Mouse (Mus musculus) CH12.LX (cell line): Measurements from ENCODE around the gene Tfpt. TPM values are rescaled to one million over a fixed set of nuclear protein-coding genes. Genes with fewer than 3 reads are reported as not detected.

Experiments
- DNase-seq: peaks from one replicate; pipeline ENCODE4 v3.0.0-alpha.2; 2013; ENCODE audit errors: extremely low read depth
- H3K27ac ChIP-seq: 2 replicates; pipeline ENCODE4 v1.5.1; 2012; ENCODE audit warnings: low read depth, mild to moderate bottlenecking, control low read depth, moderate library complexity; ENCODE audit not compliant: insufficient read depth
- H3K27me3 ChIP-seq: replicated peaks from 2 replicates; pipeline ENCODE3; 2012; ENCODE audit warnings: inconsistent platforms
- H3K36me3 ChIP-seq, 2 experiments: replicated peaks in 1 of 2; 2 replicates each; pipeline versions ENCODE3 to v1.6.1; 2012; ENCODE audit warnings: inconsistent platforms in 1 of 2, low read length in 1 of 2, mild to moderate bottlenecking in 1 of 2, mixed read lengths in 1 of 2, moderate library complexity in 1 of 2; ENCODE audit not compliant: control insufficient read depth in 1 of 2, insufficient read depth in 1 of 2
- H3K4me1 ChIP-seq, 2 experiments: 2 replicates each; pipeline ENCODE4 v1.6.1; 2012; ENCODE audit warnings: inconsistent platforms in 1 of 2, moderate library complexity in 1 of 2; ENCODE audit not compliant: insufficient read depth in 2 of 2, control insufficient read depth in 1 of 2
- H3K4me2 ChIP-seq: 2 replicates; pipeline ENCODE4 v1.6.1; 2012; ENCODE audit warnings: low read depth, mild to moderate bottlenecking, control low read depth; ENCODE audit not compliant: poor library complexity, insufficient read depth, severe bottlenecking
- H3K4me3 ChIP-seq, 3 experiments: fragments of 150-350 bp in 1 of 3; sonication (generic) in 1 of 3; replicated peaks in 1 of 3; 2 replicates each; pipeline versions ENCODE3 to v1.5.1; 2011 to 2012; ENCODE audit warnings: low read depth in 2 of 3, low read length in 2 of 3, mild to moderate bottlenecking in 2 of 3, moderate library complexity in 2 of 3, control low read depth in 1 of 3, improper control_type of control experiment in 1 of 3, inconsistent platforms in 1 of 3, mixed read lengths in 1 of 3; ENCODE audit not compliant: poor library complexity in 1 of 3
- H3K79me2 ChIP-seq: replicated peaks from 2 replicates; pipeline ENCODE4 v1.6.1; 2012; ENCODE audit warnings: mild to moderate bottlenecking, moderate library complexity; ENCODE audit not compliant: control insufficient read depth, poor library complexity, insufficient read depth, severe bottlenecking; ENCODE audit errors: extremely low read depth
- H3K9ac ChIP-seq: 2 replicates; pipeline ENCODE4 v1.6.1; 2012; ENCODE audit warnings: low read depth, mild to moderate bottlenecking, control low read depth, moderate library complexity; ENCODE audit not compliant: insufficient read depth
- H3K9me3 ChIP-seq: replicated peaks from 2 replicates; pipeline ENCODE3; 2012; ENCODE audit warnings: low read length, inconsistent platforms, mixed read lengths
- CTCF ChIP-seq, 2 experiments: IDR thresholded peaks in 1 of 2; conservative IDR thresholded peaks in 1 of 2; 2 replicates each; pipeline ENCODE4 v1.5.1; 2011 to 2012; ENCODE audit warnings: low read depth in 2 of 2, low read length in 2 of 2, improper control_type of control experiment in 1 of 2, inconsistent platforms in 1 of 2, mild to moderate bottlenecking in 1 of 2, moderate library complexity in 1 of 2
- E2F4 ChIP-seq: IDR thresholded peaks from 2 replicates; pipeline ENCODE4 v1.6.1; 2011; ENCODE audit warnings: low read depth, low read length, improper control_type of control experiment; ENCODE audit not compliant: insufficient replicate concordance
- ETS1 ChIP-seq: conservative IDR thresholded peaks from 2 replicates; pipeline ENCODE4 v1.6.1; 2012; ENCODE audit warnings: low read depth, mild to moderate bottlenecking, inconsistent platforms, low read length, improper control_type of control experiment, moderate library complexity
- JUN ChIP-seq: IDR thresholded peaks from 2 replicates; pipeline ENCODE4 v1.6.1; 2011; ENCODE audit warnings: low read depth, mild to moderate bottlenecking, low read length, improper control_type of control experiment, moderate library complexity; ENCODE audit not compliant: insufficient read depth
- KAT2A ChIP-seq: IDR thresholded peaks from 2 replicates; pipeline ENCODE4 v1.6.1; 2012; ENCODE audit warnings: low read length, improper control_type of control experiment, inconsistent platforms; ENCODE audit not compliant: insufficient replicate concordance
- MAZ ChIP-seq: IDR thresholded peaks from 2 replicates; pipeline ENCODE4 v1.6.1; 2012; ENCODE audit warnings: low read depth, mild to moderate bottlenecking, inconsistent platforms, low read length, improper control_type of control experiment, moderate library complexity
- MEF2A ChIP-seq: IDR thresholded peaks from 2 replicates; pipeline ENCODE4 v1.6.1; 2014; ENCODE audit warnings: low read depth, mild to moderate bottlenecking, inconsistent platforms, low read length, improper control_type of control experiment, borderline replicate concordance
- MXI1 ChIP-seq: IDR thresholded peaks from 2 replicates; pipeline ENCODE4 v1.6.1; 2011; ENCODE audit warnings: mild to moderate bottlenecking, low read depth, low read length, improper control_type of control experiment
- NELFE ChIP-seq: IDR thresholded peaks from 2 replicates; pipeline ENCODE4 v1.6.1; 2011; ENCODE audit warnings: low read depth, low read length, improper control_type of control experiment
- NRF1 ChIP-seq: IDR thresholded peaks from 2 replicates; pipeline ENCODE4 v1.6.1; 2014; ENCODE audit warnings: low read depth, mild to moderate bottlenecking, inconsistent platforms, low read length, improper control_type of control experiment, moderate library complexity
- SIN3A ChIP-seq: IDR thresholded peaks from 2 replicates; pipeline ENCODE4 v1.6.1; 2012; ENCODE audit warnings: low read length, improper control_type of control experiment, inconsistent platforms
- UBTF ChIP-seq: IDR thresholded peaks from 2 replicates; pipeline ENCODE4 v1.6.1; 2012; ENCODE audit warnings: low read depth, mild to moderate bottlenecking, inconsistent platforms, low read length, improper control_type of control experiment, moderate library complexity
- USF1 ChIP-seq: IDR thresholded peaks from 2 replicates; pipeline ENCODE4 v1.6.1; 2014; ENCODE audit warnings: low read depth, mild to moderate bottlenecking, inconsistent platforms, low read length, improper control_type of control experiment
- USF2 ChIP-seq: conservative IDR thresholded peaks from 2 replicates; pipeline ENCODE4 v1.6.1; 2011; ENCODE audit warnings: low read depth, low read length, improper control_type of control experiment
- ZC3H11A ChIP-seq: IDR thresholded peaks from 2 replicates; pipeline ENCODE4 v1.6.1; 2012; ENCODE audit warnings: low read depth, mild to moderate bottlenecking, inconsistent platforms, low read length, improper control_type of control experiment
- ZNF384 ChIP-seq: IDR thresholded peaks from 2 replicates; pipeline ENCODE4 v1.6.1; 2012; ENCODE audit warnings: low read depth, low read length, improper control_type of control experiment, inconsistent platforms
- dilution Hi-C: fragments of 300-500 bp; cut with MboI; formaldehyde crosslinking; loops from 2 replicates; pipeline ENCODE4 v1.14.3; 2020; ENCODE audit warnings: low sequenced_read_pairs; ENCODE audit not compliant: extremely low pct_unique_long_range_greater_than_20kb, extremely low pct_ligation_motif_present
- in situ Hi-C: fragments of 300-500 bp; cut with MboI; formaldehyde crosslinking; loops from 3 replicates; pipeline ENCODE4 v1.14.3; 2019; ENCODE audit warnings: low sequenced_read_pairs, low pct_ligation_motif_present, low pct_unique_long_range_greater_than_20kb, mixed read lengths
- polyA plus RNA-seq: library from polyadenylated mRNA; unstranded; fragments of >175 nt; gene quantifications from 2 replicates; pipeline ENCODE4 v1.2.1, GENCODE M21; 2012; ENCODE audit warnings: low read depth; ENCODE audit not compliant: insufficient read length
- total RNA-seq, 2 experiments: library from RNA; depleted of rRNA; stranded (reverse); fragments of 300-350 nt in 1 of 2; fragments of >200 nt in 1 of 2; gene quantifications; 2 replicates each; pipeline ENCODE4 v1.2.3; 2012 to 2014

Gene Tfpt
- total and polyA plus RNA-seq, 3 experiments: 15.9 to 38.6 (median 28.8) TPM

DNA sequence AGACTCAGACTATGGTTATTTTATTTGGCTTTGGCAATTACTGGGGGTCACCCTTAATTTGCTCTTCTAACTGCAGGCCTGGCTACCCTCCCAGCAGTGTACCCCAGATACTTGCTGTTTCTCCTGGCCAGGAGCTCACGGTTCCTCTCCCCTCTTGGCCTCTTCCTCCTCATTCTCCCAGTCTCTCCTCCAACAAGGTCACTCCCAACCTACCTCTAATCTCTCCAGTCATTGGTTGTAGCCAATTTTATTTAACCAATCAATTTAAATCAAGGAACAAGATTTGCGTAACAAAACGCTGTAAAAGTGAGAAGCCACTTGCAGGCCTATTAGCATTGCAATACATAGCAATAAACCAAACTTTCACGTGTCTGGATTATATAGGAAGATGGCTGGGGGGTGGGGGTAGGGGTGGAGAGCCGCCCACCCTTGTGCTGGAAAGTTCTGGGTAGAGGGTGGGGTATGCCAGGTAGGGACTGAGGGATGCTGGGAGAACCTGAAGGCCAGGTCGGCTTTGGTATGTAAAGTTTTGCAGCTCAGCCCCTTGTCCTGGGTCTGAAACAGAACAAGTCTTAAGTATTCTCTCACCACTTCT is 50.7 kb downstream of the Tfpt start:
- Histone ChIP-seq H3K27me3 (no peaks in the 10 kb centered on the region), H3K79me2 (no peaks in the 10 kb centered on the region), H3K4me2 (no peak overlapping the region), H3K27ac (no peak overlapping the region), H3K9ac (no peak overlapping the region), H3K9me3 (no peaks in the 10 kb centered on the region), H3K4me3 (peak overlapping the region in 1 of 3 experiments; percentile 39), H3K4me1 (peaks cover 8 to 41% of the 10 kb centered on the region in 2 experiments), H3K36me3 (no peaks in the 10 kb centered on the region)
- in situ Hi-C loops: no loop called here
- dilution Hi-C loops: no loop called here
- no peak for DNase-seq
- no peak for TF ChIP-seq UBTF
- TF ChIP-seq NRF1: no peak
- no peak for TF ChIP-seq E2F4
- TF ChIP-seq SIN3A: no peak
- no peak for TF ChIP-seq JUN
- no peak for TF ChIP-seq USF2
- no peak for TF ChIP-seq MAZ
- TF ChIP-seq KAT2A: no peak
- TF ChIP-seq MEF2A: no peak
- no peak for TF ChIP-seq ZNF384
- no peak for TF ChIP-seq MXI1
- TF ChIP-seq ZC3H11A: no peak
- no peak for TF ChIP-seq NELFE
- TF ChIP-seq ETS1: no peak
- TF ChIP-seq USF1: no peak

- TF ChIP-seq CTCF (conservative IDR thresholded peaks at IDR 0.05 in 1 of 2, IDR thresholded peaks at IDR 0.05 in 1 of 2; ENCODE audit: low read depth in 2 of 2, low read length in 2 of 2) (peak in 1 of 2 experiments; percentile 66; a peak in 2 of 4 replicates), JUN (no peak)
- no peaks in the 10 kb centered on the region for H3K79me2 ChIP-seq
- H3K36me3 ChIP-seq: no peaks in the 10 kb centered on the region
- no peak for DNase-seq
- H3K4me2 ChIP-seq: no peak overlapping the region
- no peaks in the 10 kb centered on the region for H3K9me3 ChIP-seq
- no peak overlapping the region for H3K9ac ChIP-seq
- in situ Hi-C loops: no loop called here
- H3K4me3 ChIP-seq: peak overlapping the region in 1 of 3 experiments; percentile 39
- H3K4me1 ChIP-seq: peaks cover 8 to 41% of the 10 kb centered on the region in 2 experiments
- no peaks in the 10 kb centered on the region for H3K27me3 ChIP-seq
- H3K27ac ChIP-seq: no peak overlapping the region
- dilution Hi-C loops: no loop called here
Measured at GRCm38 (mm10) chr7:3578196-3578595, 51.5 kb downstream of the Tfpt start.
